Mouse (Mus musculus) heart, postnatal 0 days (tissue): Measurements from ENCODE around the gene Cyp1b1.

Source experiments
- CTCF ChIP-seq: IDR thresholded peaks from 2 replicates; pipeline ENCODE4 v1.5.1; 2016; ENCODE audit warnings: antibody characterized with exemption, control low read depth, low read depth
- EP300 ChIP-seq: IDR thresholded peaks from 2 replicates; pipeline ENCODE4 v1.6.1; 2016; ENCODE audit warnings: antibody characterized with exemption, low read depth

- no peak for TF ChIP-seq CTCF
- no peak for TF ChIP-seq EP300
These were observed 2.9 kb downstream of the Cyp1b1 start for GRCm38 (mm10) chr17:79711944-79712343.
